14 mouse cellular contexts compared by ENCODE assay signal in the genomic region with DNA sequence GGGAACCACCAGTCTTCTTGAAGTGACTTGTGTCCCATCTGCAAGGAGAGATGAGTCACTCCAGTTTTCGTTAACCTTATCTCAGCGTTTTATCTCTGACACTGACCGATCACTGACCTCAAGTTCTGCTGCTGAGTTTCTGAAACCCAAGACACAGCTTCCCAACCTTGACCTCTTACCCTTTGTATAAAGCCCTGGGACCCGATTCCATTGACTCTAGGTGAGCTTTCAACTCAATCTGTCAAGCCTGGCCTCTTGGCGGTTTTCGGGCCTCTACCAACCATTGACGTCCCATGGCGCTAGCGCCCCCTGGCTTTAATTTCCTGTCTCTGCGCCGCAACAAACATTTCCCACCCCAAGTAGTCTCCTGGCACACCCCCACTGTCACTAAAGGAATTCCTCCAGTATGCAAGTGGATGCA. TPM values are rescaled to one million over a fixed set of nuclear protein-coding genes. Genes with fewer than 3 reads are reported as not detected.
DNase-seq lines count a peak whose midpoint lies in the region; ATAC-seq and TF ChIP-seq lines count a peak whose summit lies in the region.
"Had no signal": no experiment of that assay in that cellular context is flagged by ENCODE, and none has a peak within 500 bp of the region (broad histone marks: within the 10 kb centered on the region; RNA-seq: fewer than 3 reads in every experiment).

No protein-coding gene starts in this region.

- H3K9ac ChIP-seq in intestine, postnatal 0 days (ENCODE audit: low read depth, low read length) = no peak overlapping the region
- H3K9ac ChIP-seq in intestine, embryonic 15.5 days = no peak overlapping the region
- H3K9ac ChIP-seq in liver, embryonic 14.5 days (replicated peaks) = no peak overlapping the region
- H3K9ac ChIP-seq: embryonic facial prominence, embryonic 15.5 days had no signal

- peak; percentile 63 for TF ChIP-seq CTCF in intestine, postnatal 0 days (IDR thresholded peaks at IDR 0.05; ENCODE audit: low read depth)
- TF ChIP-seq CTCF in E14TG2a.4 (conservative IDR thresholded peaks at IDR 0.05; ENCODE audit: low read length) = peak; percentile 77
- peak; percentile 70 for TF ChIP-seq CTCF in liver, embryonic 14.5 days (IDR thresholded peaks at IDR 0.05; ENCODE audit: low read depth)

- H3K27ac ChIP-seq in intestine, postnatal 0 days (ENCODE audit: low read depth, low read length) = no peak overlapping the region
- no peak overlapping the region for H3K27ac ChIP-seq in intestine, embryonic 15.5 days
- no peak overlapping the region for H3K27ac ChIP-seq in liver, embryonic 14.5 days
- H3K27ac ChIP-seq: embryonic facial prominence, embryonic 15.5 days; limb, embryonic 10.5 days had no signal

- no peak for ATAC-seq in intestine, postnatal 0 days
- no peak for ATAC-seq in intestine, embryonic 15.5 days
- no peak for ATAC-seq in liver, embryonic 14.5 days (ENCODE audit: insufficient read depth)
- ATAC-seq: hindbrain, embryonic 16.5 days had no signal

- H3K27me3 ChIP-seq in intestine, postnatal 0 days (replicated peaks; ENCODE audit: control insufficient read depth, insufficient read depth, low read length) = peaks cover 4% of the 10 kb centered on the region; the same call in 1 of the 2 replicates
- peaks cover 4% of the 10 kb centered on the region for H3K27me3 ChIP-seq in intestine, embryonic 15.5 days (replicated peaks)
- H3K27me3 ChIP-seq in E14TG2a.4 (ENCODE audit: insufficient read depth, low read length) = peaks cover 54% of the 10 kb centered on the region
- H3K27me3 ChIP-seq in liver, embryonic 14.5 days (ENCODE audit: control insufficient read depth, insufficient read depth, low read length) = peaks cover 34% of the 10 kb centered on the region

- no peaks in the 10 kb centered on the region for H3K36me3 ChIP-seq in intestine, postnatal 0 days (ENCODE audit: control insufficient read depth, insufficient read depth)
- no peaks in the 10 kb centered on the region for H3K36me3 ChIP-seq in intestine, embryonic 15.5 days
- H3K36me3 ChIP-seq in E14TG2a.4 (ENCODE audit: insufficient read depth, low read length) = no peaks in the 10 kb centered on the region; the same call in 1 of the 2 replicates
- no peaks in the 10 kb centered on the region for H3K36me3 ChIP-seq in liver, embryonic 14.5 days (replicated peaks; ENCODE audit: control insufficient read depth, insufficient read depth, low read depth)
- H3K36me3 ChIP-seq: embryonic facial prominence, embryonic 15.5 days; limb, embryonic 10.5 days had no signal

- WGBS in intestine, postnatal 0 days = 59% methylated on average over 11 of the region's 11 CpGs
- 56% methylated on average over 11 of the region's 11 CpGs for WGBS in intestine, embryonic 15.5 days
- 47% methylated on average over 11 of the region's 11 CpGs for WGBS in liver, embryonic 14.5 days (ENCODE audit: insufficient replicate concordance)

- H3K4me2 ChIP-seq in intestine, postnatal 0 days (replicated peaks; ENCODE audit: low read depth) = no peak overlapping the region
- H3K4me2 ChIP-seq in intestine, embryonic 15.5 days (replicated peaks) = no peak overlapping the region
- no peak overlapping the region for H3K4me2 ChIP-seq in liver, embryonic 14.5 days (ENCODE audit: low read depth)
- H3K4me2 ChIP-seq: embryonic facial prominence, embryonic 15.5 days had no signal

- peak; percentile 37 for DNase-seq in A20 (ENCODE audit: low read depth, low spot score)
- no peak for DNase-seq in liver, embryonic 14.5 days (ENCODE audit: low read depth in 3 of 3, low spot score in 3 of 3)
- no peak for DNase-seq in spleen, adult 18-20 months
- no peak for DNase-seq in spleen, postnatal 4 days (ENCODE audit: low spot score in 2 of 2)
- DNase-seq in gastrocnemius, adult 8-10 months (ENCODE audit: low spot score in 2 of 2) = no peak
- DNase-seq: gastrocnemius, postnatal 14 days had no signal

- H3K9me3 ChIP-seq in intestine, postnatal 0 days (ENCODE audit: control insufficient read depth) = no peaks in the 10 kb centered on the region
- H3K9me3 ChIP-seq in intestine, embryonic 15.5 days = no peaks in the 10 kb centered on the region
- H3K9me3 ChIP-seq in E14TG2a.4 (ENCODE audit: low read length) = no peaks in the 10 kb centered on the region
- no peaks in the 10 kb centered on the region for H3K9me3 ChIP-seq in liver, embryonic 14.5 days (ENCODE audit: control insufficient read depth, low read length)
- H3K9me3 ChIP-seq: embryonic facial prominence, embryonic 15.5 days; limb, embryonic 10.5 days had no signal

- no peak for TF ChIP-seq EP300 in liver, embryonic 14.5 days (IDR thresholded peaks at IDR 0.05; ENCODE audit: low read depth)

- H3K4me1 ChIP-seq in intestine, postnatal 0 days (replicated peaks; ENCODE audit: control insufficient read depth, insufficient read depth, low read length) = peaks cover 6% of the 10 kb centered on the region; the same call in 1 of the 2 replicates
- peaks cover 15% of the 10 kb centered on the region for H3K4me1 ChIP-seq in intestine, embryonic 15.5 days (replicated peaks)
- peaks cover 62% of the 10 kb centered on the region for H3K4me1 ChIP-seq in E14TG2a.4 (replicated peaks; ENCODE audit: low read depth, low read length)
- H3K4me1 ChIP-seq in liver, embryonic 14.5 days (replicated peaks; ENCODE audit: control insufficient read depth in 2 of 2, insufficient read depth in 2 of 2, low read length in 1 of 2) = peaks cover 0 to 18% of the 10 kb centered on the region in 2 experiments; a peak in 3 of 4 replicates

- no peak overlapping the region for H3K4me3 ChIP-seq in intestine, postnatal 0 days (ENCODE audit: low read depth, low read length)
- H3K4me3 ChIP-seq in intestine, embryonic 15.5 days (replicated peaks) = no peak overlapping the region
- H3K4me3 ChIP-seq in E14TG2a.4 (replicated peaks; ENCODE audit: low read length) = no peak overlapping the region
- H3K4me3 ChIP-seq in liver, embryonic 14.5 days (ENCODE audit: insufficient read depth in 1 of 2, low read depth in 2 of 2, low read length in 2 of 2) = no peak overlapping the region
- H3K4me3 ChIP-seq: embryonic facial prominence, embryonic 15.5 days; limb, embryonic 10.5 days had no signal

RNA-seq across cellular contexts. Expression of a gene that starts 2.3 kb away (rescaled TPM):
- 11.6 and 13.7 TPM in 2 replicates for polyA plus RNA-seq in intestine, postnatal 0 days (2015; fragmentation: Nextera tagmentation; extraction: Ambion mirVana)
- 8.1 and 9.4 TPM in 2 replicates for polyA plus RNA-seq in intestine, embryonic 15.5 days (2015; fragmentation: Nextera tagmentation; extraction: Ambion mirVana)
- polyA plus RNA-seq in liver, embryonic 14.5 days (2012; rRNA removed) = 0.39 and 0.44 TPM in 2 replicates
- 0.33 and 0.62 TPM in 2 replicates for polyA plus RNA-seq in liver, embryonic 14.5 days (2014; fragmentation: Nextera tagmentation; extraction: Ambion mirVana)
- total RNA-seq in gastrocnemius, adult 8-10 months (2022) = 100 to 1,000 TPM in 1 of 4 experiments, 10 to 100 TPM in 3; 65.9 to 101 (median 86.2) TPM
- total RNA-seq: neutrophil, adult 5-6 weeks had no signal

RNA-seq across cellular contexts. Expression of a gene that starts 12.0 kb away (rescaled TPM):
- 0.52 and 2.0 TPM in 2 replicates for polyA plus RNA-seq in intestine, postnatal 0 days (2015; fragmentation: Nextera tagmentation; extraction: Ambion mirVana)
- 0.28 and 0.55 TPM in 2 replicates for polyA plus RNA-seq in intestine, embryonic 15.5 days (2015; fragmentation: Nextera tagmentation; extraction: Ambion mirVana)
- not detected in 2 replicates for polyA plus RNA-seq in liver, embryonic 14.5 days (2012; rRNA removed)
- polyA plus RNA-seq in liver, embryonic 14.5 days (2014; fragmentation: Nextera tagmentation; extraction: Ambion mirVana) = not detected in 2 replicates
- total RNA-seq in gastrocnemius, adult 8-10 months (2022) = not detected
- total RNA-seq: megakaryocyte-erythroid progenitor cell, adult 5-6 weeks; neutrophil, adult 5-6 weeks had no signal

RNA-seq across cellular contexts. Expression of a gene that starts 40.2 kb away (rescaled TPM):
- 34.9 and 35.7 TPM in 2 replicates for polyA plus RNA-seq in intestine, postnatal 0 days (2015; fragmentation: Nextera tagmentation; extraction: Ambion mirVana)
- 61.4 and 62.3 TPM in 2 replicates for polyA plus RNA-seq in intestine, embryonic 15.5 days (2015; fragmentation: Nextera tagmentation; extraction: Ambion mirVana)
- 7.6 and 13.3 TPM in 2 replicates for polyA plus RNA-seq in liver, embryonic 14.5 days (2012; rRNA removed)
- 22.4 and 22.5 TPM in 2 replicates for polyA plus RNA-seq in liver, embryonic 14.5 days (2014; fragmentation: Nextera tagmentation; extraction: Ambion mirVana)
- 10 to 100 TPM; 23.9 to 32.6 (median 27.9) TPM for total RNA-seq in gastrocnemius, adult 8-10 months (2022)

RNA-seq across cellular contexts. Expression of a gene that starts 40.5 kb away (rescaled TPM):
- 1.3 and 1.4 TPM in 2 replicates for polyA plus RNA-seq in intestine, postnatal 0 days (2015; fragmentation: Nextera tagmentation; extraction: Ambion mirVana)
- polyA plus RNA-seq in intestine, embryonic 15.5 days (2015; fragmentation: Nextera tagmentation; extraction: Ambion mirVana) = 5.2 and 6.8 TPM in 2 replicates
- 3.4 and 4.2 TPM in 2 replicates for polyA plus RNA-seq in liver, embryonic 14.5 days (2012; rRNA removed)
- 4.0 and 4.2 TPM in 2 replicates for polyA plus RNA-seq in liver, embryonic 14.5 days (2014; fragmentation: Nextera tagmentation; extraction: Ambion mirVana)
- under 1 TPM; 0.12 to 0.36 (median 0.15) TPM for total RNA-seq in gastrocnemius, adult 8-10 months (2022)
